Mouse (Mus musculus) kidney, postnatal 36 days (tissue): Measurements from ENCODE around the gene Wee1.
A peak's percentile ranks its signal among the peaks of the same experiment; 100 is the strongest.
"Not testable (repeated sequence)": the region's sequence is repeated elsewhere in the genome, so short reads cannot be mapped to it uniquely, and the experiment has no call there.

Experiments
- DNase-seq, 2 experiments: peaks; one replicate each; pipeline ENCODE4 v3.0.0; 2021 to 2022; ENCODE audit warnings: mixed read lengths in 2 of 2

Gene Wee1

GRCm38 (mm10) chr7:110122565-110123422 is 948 bp downstream of the Wee1 start:
- peak; percentile 87 for DNase-seq

DNA sequence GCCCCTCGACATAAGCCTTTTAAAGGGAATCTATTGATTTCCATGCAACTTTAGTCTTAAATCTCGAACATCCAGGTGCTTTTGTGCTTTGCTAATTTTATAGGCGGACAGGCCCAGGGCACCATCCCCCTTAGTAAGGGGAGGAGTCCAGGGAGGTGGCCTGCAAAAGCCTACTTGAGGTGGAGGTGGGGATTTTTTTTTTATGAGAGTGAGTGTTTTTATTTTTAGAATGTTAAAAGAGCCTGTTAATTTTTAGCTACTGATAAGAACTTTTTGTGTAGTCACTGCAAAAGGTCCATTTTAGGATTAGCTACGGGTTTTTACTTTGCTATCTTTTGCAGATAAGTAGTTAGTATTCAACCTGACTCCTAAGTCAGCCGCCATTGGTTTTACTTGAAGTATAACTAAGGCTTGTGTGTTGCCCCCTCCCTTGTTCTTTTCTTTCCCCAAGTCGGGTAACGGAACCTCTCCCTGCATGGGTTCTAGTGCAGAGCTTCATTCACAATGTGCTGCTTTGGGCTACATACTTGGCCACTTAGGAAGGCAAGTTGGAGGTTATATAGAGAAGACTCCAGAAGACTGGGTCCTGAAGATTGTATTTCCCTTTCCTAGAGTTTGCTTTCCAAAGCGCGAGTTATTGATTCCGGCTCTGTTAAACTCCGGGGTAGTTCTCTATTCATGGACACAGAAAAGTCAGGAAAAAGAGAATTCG is 2.2 kb downstream of the Wee1 start:
- peak; percentile 53 to 59 for DNase-seq

GRCm38 (mm10) chr7:110128566-110128965 is 6.7 kb downstream of the Wee1 start:
- DNase-seq = no peak

- DNase-seq = not testable (repeated sequence)
These were observed 10.4 kb downstream of the Wee1 start for GRCm38 (mm10) chr7:110132272-110132671.

DNA sequence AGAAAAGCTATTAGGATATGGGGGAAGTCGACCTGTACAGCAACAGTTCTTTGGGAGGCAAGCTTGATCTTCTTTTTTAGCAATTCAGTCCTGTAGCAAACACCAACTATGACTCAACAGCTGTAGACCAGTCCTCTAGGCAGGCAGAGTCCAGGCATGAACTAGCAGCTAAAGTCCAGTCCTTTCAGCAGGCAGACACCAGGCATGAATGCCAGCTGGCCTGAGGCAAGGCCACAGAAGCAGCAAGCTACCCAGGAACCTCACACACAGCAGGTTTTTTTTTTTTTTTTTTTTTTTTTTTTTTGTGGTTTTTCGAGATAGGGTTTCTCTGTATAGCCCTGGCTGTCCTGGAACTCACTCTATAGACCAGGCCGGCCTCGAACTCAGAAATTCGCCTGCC is 12.1 kb downstream of the Wee1 start:
- peak; percentile 29 to 43 for DNase-seq

DNA sequence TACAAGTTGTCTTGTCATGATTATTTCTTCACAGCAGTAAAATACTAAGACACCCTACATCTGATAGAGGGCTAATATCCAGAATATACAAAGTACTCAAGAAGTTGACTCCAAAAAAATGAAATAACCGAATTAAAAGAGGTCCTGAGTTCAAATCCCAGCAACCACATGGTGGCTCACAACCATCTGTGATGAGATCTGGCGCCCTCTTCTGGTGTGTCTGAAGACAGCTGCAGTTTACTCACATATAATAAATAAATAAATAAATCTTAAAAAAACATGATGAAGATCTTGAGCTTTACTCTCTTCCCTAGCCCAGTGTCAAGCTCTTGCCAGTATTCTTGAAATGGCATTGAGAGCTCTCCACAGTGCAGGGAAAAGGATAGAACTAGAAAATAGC is 16.7 kb downstream of the Wee1 start:
- peak in 1 of 2 experiments; percentile 15 for DNase-seq

GRCm38 (mm10) chr7:110143863-110144262 is 22.0 kb downstream of the Wee1 start:
- DNase-seq = no peak

DNA sequence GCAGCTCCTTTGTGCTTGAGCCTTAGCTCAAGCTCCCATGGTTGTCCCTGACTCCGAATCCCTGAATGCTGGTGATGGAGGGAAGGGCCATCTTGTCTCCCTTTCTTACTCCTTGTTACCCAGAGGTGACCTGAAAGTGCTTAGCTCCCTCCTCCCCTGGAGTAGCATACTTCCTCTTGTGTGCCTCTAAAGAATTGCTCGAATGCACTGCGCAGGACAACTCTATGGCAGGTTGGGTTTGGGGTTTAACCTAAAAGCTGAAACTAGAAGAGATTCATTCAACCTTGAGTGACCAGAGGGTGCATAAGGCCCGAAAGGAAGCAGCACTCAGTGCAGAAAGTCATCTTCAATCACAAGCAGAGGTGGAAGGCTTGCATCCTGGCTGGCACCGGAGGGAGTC is 31.0 kb downstream of the Wee1 start:
- no peak for DNase-seq

DNA sequence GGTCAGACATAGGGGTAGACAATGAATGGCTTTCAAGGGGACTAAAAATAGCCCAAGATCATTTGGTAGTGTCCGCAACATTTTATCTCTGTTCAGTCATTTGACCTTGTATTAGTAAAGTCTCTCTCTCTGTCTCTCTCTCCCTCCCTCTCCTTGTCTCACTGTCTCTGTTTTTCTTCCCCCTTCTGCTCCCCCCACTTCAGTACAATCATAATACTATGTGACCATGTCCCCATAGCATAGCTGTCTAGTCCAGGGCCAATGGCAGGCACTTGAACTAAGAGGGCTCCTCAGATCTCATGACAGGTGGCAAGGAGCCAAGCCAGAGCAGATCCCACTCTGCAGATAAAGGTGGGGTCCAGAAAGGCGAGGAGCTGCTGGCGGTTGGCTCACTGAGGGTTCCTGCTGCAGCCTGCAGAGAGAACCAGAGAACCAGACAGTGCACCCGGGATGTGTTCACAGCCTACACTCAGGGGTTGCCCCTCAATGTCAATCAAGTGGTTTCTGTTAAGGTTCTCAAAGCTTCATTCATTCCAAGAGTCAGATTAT is 34.9 kb downstream of the Wee1 start:
- peak in 1 of 2 experiments; percentile 42 for DNase-seq

DNA sequence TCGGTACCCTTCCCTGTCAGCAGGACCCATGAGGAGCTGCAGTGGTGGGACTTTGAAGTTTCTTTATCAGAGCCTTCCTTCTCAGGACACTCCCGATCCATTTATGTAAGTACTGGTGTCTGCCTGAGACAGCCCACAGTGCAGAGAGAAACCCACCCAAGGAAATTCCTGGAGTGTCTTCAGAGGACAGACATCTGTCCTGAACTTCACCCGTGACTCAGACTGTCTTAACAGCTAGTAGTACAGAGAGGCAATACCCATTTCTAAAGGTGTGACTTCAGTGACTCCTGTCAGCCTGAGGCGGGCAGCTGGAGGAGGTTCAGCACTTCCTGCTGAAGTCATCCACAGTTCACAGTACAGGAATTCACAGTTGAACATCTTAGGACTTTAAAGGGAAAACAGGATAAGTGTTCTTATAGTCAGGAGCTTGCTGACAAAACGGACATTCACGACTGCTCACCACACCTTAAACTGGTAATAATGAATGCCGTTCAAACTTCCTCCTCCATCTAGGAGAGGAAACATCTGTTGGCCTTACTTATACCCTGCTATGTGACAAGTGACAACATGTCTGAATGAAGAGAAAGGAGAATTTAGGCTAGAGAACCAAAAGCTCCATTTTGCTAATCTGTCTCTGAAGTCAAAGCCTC is 35.5 kb downstream of the Wee1 start:
- DNase-seq = peak; percentile 22 to 49

DNA sequence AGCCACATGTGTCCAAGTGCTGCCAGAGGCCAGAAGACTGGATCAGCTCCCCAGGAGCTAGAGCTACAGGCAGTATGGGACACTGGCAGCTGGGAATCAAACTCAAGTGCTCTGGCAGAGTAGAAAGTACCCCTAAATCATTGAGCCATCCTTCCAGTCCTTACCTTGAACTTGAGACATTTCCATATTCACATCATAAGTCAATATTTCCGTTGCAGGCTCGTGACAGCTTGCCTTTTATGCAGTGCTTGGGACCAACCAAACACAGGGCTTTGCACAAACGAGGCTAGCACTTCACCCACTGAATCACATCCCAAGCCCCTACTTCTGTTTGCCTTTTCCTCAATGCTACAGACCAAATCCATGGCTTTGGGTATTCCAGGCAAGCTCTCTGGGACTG is 36.2 kb downstream of the Wee1 start:
- no peak for DNase-seq

- not testable (repeated sequence) for DNase-seq
These were observed 38.3 kb downstream of the Wee1 start for GRCm38 (mm10) chr7:110160109-110160508.

DNA sequence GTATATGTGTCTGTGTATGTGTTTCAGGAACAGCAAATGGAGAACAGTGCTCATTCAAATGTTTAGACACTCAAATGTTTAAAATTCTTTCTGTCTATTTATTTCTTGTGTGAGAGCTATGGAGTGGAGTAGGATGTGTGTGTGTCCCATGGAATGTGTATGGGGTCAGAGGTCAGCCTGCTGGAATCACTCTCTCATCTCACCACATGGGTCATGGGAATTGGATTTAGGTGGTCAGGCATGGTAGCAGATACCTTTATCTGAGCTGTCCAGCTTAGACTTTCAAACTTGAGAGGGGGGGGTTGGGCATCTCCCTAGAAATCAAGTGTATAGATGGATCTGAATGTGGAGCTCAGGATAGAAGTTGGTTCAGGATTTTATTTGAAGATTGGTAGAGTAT is 38.8 kb downstream of the Wee1 start:
- DNase-seq = no peak

GRCm38 (mm10) chr7:110163024-110163423 is 41.2 kb downstream of the Wee1 start:
- DNase-seq = peak in 1 of 2 experiments; percentile 22

DNA sequence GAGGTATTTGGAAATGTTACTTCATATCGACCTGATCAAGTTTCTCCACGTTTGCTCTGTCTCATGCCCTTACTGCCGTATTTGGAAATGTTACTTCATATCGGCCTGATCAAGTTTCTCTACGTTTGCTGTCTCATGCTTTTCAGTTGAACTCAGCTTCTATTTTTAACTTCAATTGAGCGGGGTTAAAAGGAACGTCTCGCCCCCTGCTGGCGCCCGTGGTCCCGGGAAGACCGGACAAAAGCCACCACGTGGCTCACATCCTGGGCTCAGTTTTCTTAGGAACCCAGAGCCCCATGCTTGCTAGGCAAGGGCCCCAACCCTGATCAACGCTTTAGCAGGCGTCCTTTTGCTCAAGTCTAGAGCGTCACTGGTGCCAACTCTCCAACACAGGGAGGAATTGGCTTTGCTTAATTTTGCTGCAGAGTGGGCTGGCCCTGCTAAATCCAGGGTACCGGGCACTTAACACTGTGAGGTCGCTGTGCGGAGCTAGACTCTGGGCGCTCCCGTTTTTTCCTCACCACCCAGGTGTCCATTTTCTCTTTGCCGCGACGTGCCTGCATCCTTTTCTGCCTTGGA is 42.3 kb downstream of the Wee1 start:
- peak; percentile 93 to 95 for DNase-seq

- DNase-seq = peak; percentile 93 to 96
These were observed 42.9 kb downstream of the Wee1 start for GRCm38 (mm10) chr7:110164712-110165122.

DNA sequence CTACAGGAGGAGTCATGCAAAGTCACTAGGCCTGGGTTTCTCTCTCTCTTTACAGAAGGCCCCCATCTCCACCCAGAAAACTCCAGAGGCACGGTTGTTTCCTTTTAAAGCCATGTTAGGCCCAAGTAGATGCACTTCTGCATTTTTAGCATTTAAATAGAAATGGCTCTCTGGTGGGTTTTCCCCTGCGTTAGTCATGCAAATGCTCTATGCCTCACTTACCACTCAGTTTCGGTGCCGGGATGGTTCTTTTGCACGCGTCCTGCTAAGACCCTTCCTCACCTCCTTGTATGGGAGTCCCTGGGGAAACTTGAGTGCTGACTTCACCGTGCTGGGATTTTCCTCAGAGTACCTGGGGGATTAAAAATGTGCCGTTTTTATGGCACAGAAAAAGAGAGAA is 44.4 kb downstream of the Wee1 start:
- DNase-seq = no peak

DNA sequence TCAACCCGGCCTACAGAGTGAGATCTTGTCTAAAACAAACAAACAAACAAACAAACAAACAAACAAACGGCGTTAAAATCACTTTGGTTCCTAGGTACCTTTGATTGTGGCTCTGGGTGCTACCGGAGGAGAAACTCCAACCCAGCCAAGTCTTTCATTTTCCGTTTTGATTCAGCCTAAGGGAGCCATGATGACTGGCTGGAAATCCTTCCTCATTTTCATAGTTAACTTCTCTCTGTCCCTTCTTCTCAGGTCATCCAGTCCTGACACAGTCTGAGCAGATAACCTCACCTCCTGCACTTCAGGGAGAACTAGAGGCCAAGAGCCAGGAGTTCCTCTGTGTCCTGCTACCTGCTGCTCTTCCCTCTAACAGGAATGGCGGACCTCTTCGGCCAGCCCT is 57.4 kb downstream of the Wee1 start:
- no peak for DNase-seq

- DNase-seq = no peak
These were observed 58.8 kb downstream of the Wee1 start for GRCm38 (mm10) chr7:110180613-110181012.

DNA sequence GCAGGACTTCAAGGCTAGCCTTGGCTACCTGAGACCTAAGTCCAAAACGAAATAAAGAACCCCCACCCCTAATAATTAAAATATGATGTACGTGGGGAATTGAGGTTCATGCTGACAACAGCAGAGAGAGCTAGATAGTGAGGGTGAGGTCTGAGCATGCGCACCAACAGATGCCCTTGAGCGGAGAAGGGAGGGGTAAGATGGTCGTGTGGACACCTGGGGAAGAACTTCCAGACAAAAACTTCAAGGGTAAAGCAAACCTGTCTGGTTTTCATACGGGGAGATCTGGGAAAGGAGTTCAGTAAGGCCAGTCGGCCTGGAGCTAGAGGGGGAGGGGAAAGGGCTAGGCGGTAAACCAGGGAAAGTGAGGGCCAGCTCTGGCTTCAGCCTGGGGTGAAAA is 59.6 kb downstream of the Wee1 start:
- DNase-seq = no peak

- no peak for DNase-seq
These were observed 62.8 kb downstream of the Wee1 start for GRCm38 (mm10) chr7:110184608-110185007.

DNA sequence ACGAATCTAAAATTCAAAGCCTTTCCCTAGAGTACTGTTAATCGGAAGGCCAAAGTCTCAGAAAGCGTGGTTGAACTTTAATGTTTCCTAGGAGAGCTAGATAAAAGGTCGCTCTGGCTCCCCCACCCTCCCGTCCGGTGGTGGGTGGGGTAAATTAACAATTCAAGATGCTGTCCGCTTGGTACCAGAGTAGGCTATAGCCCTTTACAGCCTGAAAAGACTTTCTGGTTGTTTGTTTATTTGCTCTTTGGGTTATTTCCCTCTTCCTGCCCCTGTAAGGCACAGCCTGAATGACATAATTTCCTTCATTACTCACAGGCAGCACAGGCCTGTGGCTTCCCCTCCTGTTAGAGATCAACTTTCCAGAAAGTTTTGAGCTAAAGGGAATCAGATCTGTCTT is 68.1 kb downstream of the Wee1 start:
- DNase-seq = peak; percentile 72 to 80
